Mouse (Mus musculus) C2C12 (cell line): ENCODE results near the gene Gprc5b. TPM values are rescaled to one million over a fixed set of nuclear protein-coding genes. Genes with fewer than 3 reads are reported as not detected.

Source experiments
- H3K27me3 ChIP-seq: one replicate; pipeline ENCODE4 v1.6.1; 2011; ENCODE audit not compliant: control insufficient read depth, insufficient read depth, insufficient read length
- H3K36me3 ChIP-seq: one replicate; pipeline ENCODE4 v1.6.1; 2011; ENCODE audit not compliant: control insufficient read depth, insufficient read depth
- H3K4me3 ChIP-seq: one replicate; pipeline ENCODE4 v1.5.1; 2011; ENCODE audit warnings: mild to moderate bottlenecking, control low read depth; ENCODE audit not compliant: poor library complexity, insufficient read depth, severe bottlenecking
- H3K79me2 ChIP-seq: one replicate; pipeline ENCODE4 v1.6.1; 2011; ENCODE audit not compliant: control insufficient read depth, insufficient read depth
- H3K79me3 ChIP-seq: one replicate; pipeline ENCODE4 v1.6.1; 2011; ENCODE audit warnings: low read depth, control low read depth
- H3ac ChIP-seq: one replicate; pipeline ENCODE3; 2011; ENCODE audit warnings: low read depth; ENCODE audit not compliant: control insufficient read depth, insufficient read length
- CEBPB ChIP-seq: IDR thresholded peaks from one replicate; pipeline ENCODE4 v1.6.1; 2011; ENCODE audit warnings: low read depth, mild to moderate bottlenecking, control low read depth, moderate library complexity
- CTCF ChIP-seq: IDR thresholded peaks from one replicate; pipeline ENCODE4 v1.5.1; 2011; ENCODE audit not compliant: control insufficient read depth, insufficient read depth, insufficient read length
- FOSL1 ChIP-seq: IDR thresholded peaks from one replicate; pipeline ENCODE4 v1.8.0; 2011; ENCODE audit warnings: mild to moderate bottlenecking, low read length; ENCODE audit not compliant: poor library complexity, insufficient read depth, severe bottlenecking
- MAX ChIP-seq: IDR thresholded peaks from one replicate; pipeline ENCODE4 v1.6.1; 2011; ENCODE audit warnings: mild to moderate bottlenecking, control low read depth
- MYOD1 ChIP-seq: IDR thresholded peaks from one replicate; pipeline ENCODE4 v1.6.1; 2011; ENCODE audit warnings: low read depth; ENCODE audit not compliant: control insufficient read depth, insufficient read length
- MYOG ChIP-seq: IDR thresholded peaks from one replicate; pipeline ENCODE4 v1.6.1; 2011; ENCODE audit not compliant: control insufficient read depth, insufficient read length; ENCODE audit errors: extremely low read depth
- USF1 ChIP-seq: IDR thresholded peaks from one replicate; pipeline ENCODE4 v1.6.1; 2011; ENCODE audit warnings: low read depth, mild to moderate bottlenecking, control low read depth, moderate library complexity
- polyA plus RNA-seq: library from polyadenylated mRNA; unstranded; fragments of >200 nt; fragmentation: generic; extraction: Trizol; gene quantifications from one replicate; pipeline ENCODE4 v1.2.1, GENCODE M21; 2012; ENCODE audit warnings: missing spikeins

The Gprc5b gene
- polyA plus RNA-seq, 1 experiment: 31.3 TPM

- H3K79me3 ChIP-seq: no peaks in the 10 kb centered on the region
- H3ac ChIP-seq: no peak overlapping the region
- no peaks in the 10 kb centered on the region for H3K79me2 ChIP-seq
- no peak overlapping the region for H3K4me3 ChIP-seq
- TF ChIP-seq MYOD1 (no peak), FOSL1 (no peak), USF1 (no peak), CEBPB (no peak), CTCF (no peak), MYOG (no peak), MAX (no peak)
- no peaks in the 10 kb centered on the region for H3K27me3 ChIP-seq
- H3K36me3 ChIP-seq: no peaks in the 10 kb centered on the region
These were observed 51.8 kb downstream of the Gprc5b start for GRCm38 (mm10) chr7:118943170-118943569.

- Histone ChIP-seq H3ac (no peak overlapping the region), H3K4me3 (no peak overlapping the region), H3K79me2 (no peaks in the 10 kb centered on the region), H3K36me3 (no peaks in the 10 kb centered on the region), H3K27me3 (no peaks in the 10 kb centered on the region), H3K79me3 (no peaks in the 10 kb centered on the region)
- TF ChIP-seq CEBPB: no peak
- no peak for TF ChIP-seq CTCF
- TF ChIP-seq USF1: no peak
- TF ChIP-seq FOSL1: no peak
- no peak for TF ChIP-seq MAX
- no peak for TF ChIP-seq MYOD1
- no peak for TF ChIP-seq MYOG
These were observed 52.7 kb downstream of the Gprc5b start for GRCm38 (mm10) chr7:118942297-118942696.

GRCm38 (mm10) chr7:118937469-118938387 lies 57.3 kb downstream of the Gprc5b start:
- Histone ChIP-seq H3K4me3 (no peak overlapping the region), H3K79me3 (no peaks in the 10 kb centered on the region), H3K79me2 (no peaks in the 10 kb centered on the region), H3K36me3 (no peaks in the 10 kb centered on the region), H3K27me3 (no peaks in the 10 kb centered on the region), H3ac (no peak overlapping the region)
- TF ChIP-seq MYOD1 (no peak), USF1 (no peak), MYOG (no peak)

GRCm38 (mm10) chr7:118936844-118937243 lies 58.2 kb downstream of the Gprc5b start:
- no peaks in the 10 kb centered on the region for H3K79me2 ChIP-seq
- H3ac ChIP-seq: no peak overlapping the region
- TF ChIP-seq FOSL1: no peak
- no peak for TF ChIP-seq MYOD1
- TF ChIP-seq CTCF: no peak
- no peak for TF ChIP-seq CEBPB
- no peak for TF ChIP-seq MYOG
- no peak for TF ChIP-seq USF1
- no peak for TF ChIP-seq MAX
- H3K27me3 ChIP-seq: no peaks in the 10 kb centered on the region
- H3K79me3 ChIP-seq: no peaks in the 10 kb centered on the region
- H3K4me3 ChIP-seq: no peak overlapping the region
- no peaks in the 10 kb centered on the region for H3K36me3 ChIP-seq

GRCm38 (mm10) chr7:118935306-118935705 lies 59.7 kb downstream of the Gprc5b start:
- Histone ChIP-seq H3K79me3 (no peaks in the 10 kb centered on the region), H3K36me3 (no peaks in the 10 kb centered on the region), H3K27me3 (no peaks in the 10 kb centered on the region), H3K79me2 (no peaks in the 10 kb centered on the region), H3ac (no peak overlapping the region), H3K4me3 (no peak overlapping the region)
- TF ChIP-seq CEBPB (peak; percentile 85), MYOD1 (no peak)
